Mouse (Mus musculus): Measurements from ENCODE around the gene Uts2r.

DNA sequence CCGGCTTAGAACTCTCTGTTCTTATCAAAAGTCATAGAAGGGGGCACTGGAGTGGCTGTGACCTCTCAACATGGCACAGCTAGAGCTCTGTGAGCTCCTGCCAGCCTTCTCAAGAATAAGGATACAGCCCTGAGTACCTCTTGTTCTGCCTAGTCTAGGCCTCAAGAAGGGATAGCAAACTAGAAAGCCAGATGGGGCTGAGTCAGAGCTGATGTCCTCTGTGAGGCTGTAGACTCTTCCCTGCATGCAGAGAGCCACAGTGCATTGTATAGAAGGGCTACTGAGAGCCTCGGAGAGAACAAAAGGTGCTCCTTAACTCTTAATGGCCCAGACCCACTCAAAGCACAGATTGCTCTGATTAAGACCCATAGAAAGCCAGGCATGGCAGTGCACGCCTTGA is 14.2 kb downstream of the Uts2r start:
- TF ChIP-seq CTCF (IDR thresholded peaks at IDR 0.05), result no peak
- TF ChIP-seq POLR2A (IDR thresholded peaks at IDR 0.05; ENCODE audit: insufficient read depth, low read depth, low read length), result no peak
